Mouse (Mus musculus): ENCODE results near the gene Ube2n. TPM values are rescaled to one million over a fixed set of nuclear protein-coding genes. Genes with fewer than 3 reads are reported as not detected.
A peak's percentile ranks its signal among the peaks of the same experiment; 100 is the strongest.

The Ube2n gene
- polyA plus RNA-seq, 1 experiment, result 63.4 TPM

DNA sequence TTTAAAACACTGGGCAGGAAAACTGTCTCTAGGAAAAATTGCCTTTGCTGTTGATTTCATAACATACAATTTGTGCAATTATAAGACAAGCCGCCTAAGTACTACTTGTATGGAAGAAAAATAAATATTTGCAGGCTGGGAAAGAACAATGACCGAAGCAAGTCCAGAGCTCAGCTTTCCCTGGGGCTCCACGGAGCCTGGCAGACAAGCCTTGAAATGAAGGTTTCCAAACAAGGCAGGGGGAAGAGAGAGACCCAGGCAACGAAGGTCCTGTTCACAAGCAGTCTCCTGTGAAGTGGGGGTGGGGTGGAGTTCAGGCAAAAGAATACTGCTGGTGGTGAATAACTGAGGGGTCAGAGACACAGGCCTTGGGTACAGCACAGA is 62.6 kb downstream of the Ube2n start:
- DNase-seq (ENCODE audit: low read depth, low spot score), result no peak
- 28% methylated on average over 4 of the region's 4 CpGs for WGBS

DNA sequence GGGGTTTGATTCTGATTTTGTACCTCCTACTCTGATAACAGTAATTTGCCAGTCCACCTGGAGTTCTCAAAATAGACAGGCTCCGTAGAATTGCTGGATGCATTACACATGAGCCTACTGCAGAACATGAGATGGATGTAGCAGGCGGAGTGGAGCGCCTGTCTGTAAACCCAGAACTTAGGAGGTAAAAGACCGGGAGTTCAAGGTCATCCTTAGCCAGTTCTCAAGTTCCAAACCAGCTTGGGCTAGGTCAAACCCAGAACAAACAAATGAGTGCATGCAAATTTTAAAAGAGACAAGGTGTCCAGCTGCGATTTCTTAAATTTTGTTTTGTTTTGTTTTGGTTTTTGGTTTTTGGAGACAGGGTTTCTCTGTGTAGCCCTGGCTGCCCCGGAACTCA is 70.6 kb downstream of the Ube2n start:
- DNase-seq (ENCODE audit: low read depth, low spot score), result no peak
- 90% methylated on average over 6 of the region's 6 CpGs for WGBS

DNA sequence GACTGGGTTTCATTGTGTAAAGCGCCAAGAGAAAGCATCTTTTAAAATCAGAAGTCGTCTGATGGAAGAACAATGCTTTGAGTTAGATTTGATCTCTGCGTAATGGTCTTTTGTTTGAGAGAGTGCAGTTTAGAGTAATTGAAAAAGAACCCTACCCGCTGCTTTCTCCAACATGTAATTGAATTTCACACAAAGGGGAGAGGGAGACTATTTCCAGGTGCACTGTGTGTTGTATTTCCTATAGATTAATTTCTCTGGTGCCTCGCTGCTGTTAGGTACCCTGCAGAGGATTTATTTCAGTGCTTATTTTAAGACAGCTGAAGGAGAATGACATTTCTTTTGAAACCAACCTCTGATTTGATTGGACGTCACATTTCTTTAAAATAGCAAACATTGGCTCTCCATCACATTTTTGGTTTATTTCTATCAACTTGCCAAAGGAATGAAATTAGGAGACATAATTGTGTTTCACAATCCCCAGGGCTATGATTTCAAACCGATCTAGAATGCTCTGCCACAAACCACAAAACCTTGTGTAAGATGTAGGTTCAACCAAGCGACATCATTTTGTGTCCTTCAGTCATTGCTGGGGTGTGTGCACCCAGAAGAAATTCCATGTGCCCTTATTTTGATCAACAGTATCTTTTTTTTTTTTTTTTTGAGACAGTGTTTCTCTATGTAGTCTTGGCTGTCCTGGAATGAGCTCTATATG is 72.7 kb downstream of the Ube2n start:
- WGBS, result 84% methylated on average over 8 of the region's 8 CpGs

DNA sequence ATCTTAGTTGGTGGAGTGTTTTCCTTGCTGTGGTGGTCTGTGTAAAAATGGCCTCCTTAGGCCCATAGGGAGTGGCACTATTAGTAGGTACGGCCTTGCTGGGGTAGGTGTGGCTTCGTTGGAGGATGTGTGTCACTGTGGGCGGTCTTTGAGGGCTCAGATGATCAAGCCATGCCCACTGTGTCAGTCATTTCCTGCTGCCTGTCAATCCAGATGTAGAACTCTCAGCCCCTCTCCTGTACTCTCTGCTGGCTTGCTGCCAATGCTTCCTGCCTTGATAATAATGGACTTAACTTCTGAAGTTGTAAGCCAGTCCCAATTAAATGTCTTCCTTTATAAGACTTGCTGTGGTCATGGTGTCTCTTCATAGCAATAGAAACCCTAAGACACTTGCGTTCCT is 74.3 kb downstream of the Ube2n start:
- WGBS, result 95% methylated on average over 4 of the region's 4 CpGs
- DNase-seq (ENCODE audit: low read depth, low spot score), result no peak

More for the DNA sequence above, 72.7 kb downstream of the Ube2n start:
- no peak for DNase-seq (ENCODE audit: low read depth, low spot score)

DNA sequence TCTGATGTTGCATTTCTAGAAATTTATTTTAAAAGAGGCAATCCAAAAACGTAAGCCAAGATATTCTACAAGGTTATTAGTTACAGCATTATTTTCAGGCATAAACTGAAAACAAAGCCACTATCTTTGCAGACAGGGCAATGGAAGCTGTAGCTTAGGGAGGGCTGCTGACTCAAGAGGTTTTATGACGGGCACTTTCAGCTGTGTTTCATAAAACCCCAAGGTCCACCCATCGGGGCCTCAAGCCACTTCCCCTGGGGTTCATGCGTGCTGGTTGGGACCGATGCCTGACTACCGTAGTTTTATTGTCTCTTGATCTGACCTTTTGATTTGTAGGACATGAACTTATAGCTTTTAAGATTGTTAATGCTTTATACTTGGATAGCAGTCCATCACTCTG is 75.3 kb downstream of the Ube2n start:
- 28% methylated on average over 6 of the region's 6 CpGs for WGBS
- peak; percentile 42 for DNase-seq (ENCODE audit: low read depth, low spot score)

DNA sequence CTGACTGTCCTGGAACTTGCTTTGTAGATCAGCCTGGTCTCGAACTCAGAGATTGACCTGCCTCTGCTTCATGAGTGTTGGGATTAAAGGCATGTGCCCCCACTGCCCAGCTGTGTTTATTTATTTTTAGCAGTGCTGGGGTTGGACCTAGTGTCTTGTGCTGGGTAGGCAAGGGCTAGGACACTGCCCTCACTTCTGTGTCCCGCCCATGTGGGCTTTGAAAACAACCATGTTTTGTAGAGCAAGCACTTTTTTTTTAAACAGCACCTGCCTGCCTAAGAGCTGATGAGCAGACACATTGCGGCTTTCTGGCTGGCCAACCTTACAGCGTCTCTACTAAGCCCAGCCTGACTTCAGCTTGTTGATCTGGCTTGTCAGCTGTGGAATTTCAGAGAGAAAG is 76.3 kb downstream of the Ube2n start:
- 79% methylated on average over 4 of the region's 4 CpGs for WGBS
- DNase-seq (ENCODE audit: low read depth, low spot score), result no peak

DNA sequence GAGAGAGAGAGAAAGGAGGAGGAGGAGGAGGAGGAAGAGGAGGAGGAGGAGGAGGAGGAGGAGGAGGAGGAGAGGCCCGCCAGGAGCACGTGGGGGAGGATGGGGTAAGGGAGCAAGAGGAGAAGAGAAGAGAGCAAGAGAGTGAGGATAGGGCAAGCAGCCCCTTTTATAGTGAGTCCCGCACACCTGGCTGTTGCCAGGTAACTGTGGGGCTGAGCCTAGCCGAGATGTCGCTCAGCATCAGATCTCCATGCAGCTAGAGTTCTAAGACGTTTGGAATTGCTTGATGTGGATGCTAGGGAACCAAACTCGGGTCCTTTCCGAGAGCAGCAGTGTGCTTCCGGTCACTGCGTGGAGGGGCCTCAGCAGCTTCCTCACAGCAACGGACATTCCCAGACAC is 79.5 kb downstream of the Ube2n start:
- 81% methylated on average over 11 of the region's 11 CpGs for WGBS
- no peak for DNase-seq (ENCODE audit: low read depth, low spot score)

Other genes with a start within 250 kb of the Ube2n start
- gene Cradd, start 191.0 kb upstream of the Ube2n start, polyA plus RNA-seq (2012; rRNA removed), result 13.4 and 14.7 TPM in 2 replicates
- gene Socs2, start 98.0 kb upstream of the Ube2n start, polyA plus RNA-seq (2012; rRNA removed), result 36.0 and 50.3 TPM in 2 replicates
- 142 and 148 TPM in 2 replicates for gene Mrpl42, start 13.2 kb upstream of the Ube2n start, polyA plus RNA-seq (2012; rRNA removed)
- gene Nudt4, start 49.0 kb downstream of the Ube2n start, polyA plus RNA-seq (2012; rRNA removed), result 43.5 and 48.1 TPM in 2 replicates
- not detected in 2 replicates for gene Anapc15-ps, start 158.3 kb downstream of the Ube2n start, polyA plus RNA-seq (2012; rRNA removed)

All from large intestine, adult 2 months (tissue).